Mouse (Mus musculus) mammary gland, adult 2 months (tissue): ENCODE data around the gene Cdc5l. TPM values are rescaled to one million over a fixed set of nuclear protein-coding genes. Genes with fewer than 3 reads are reported as not detected.

Source experiments
- polyA plus RNA-seq: library from polyadenylated mRNA; depleted of rRNA; stranded (reverse); fragments of >200 nt; gene quantifications from 2 replicates; pipeline ENCODE4 v1.2.3, GENCODE M21; 2012; ENCODE audit warnings: low replicate concordance; rRNA removed

The Cdc5l gene
- 5.2 and 11.8 TPM in 2 replicates for polyA plus RNA-seq

DNA sequence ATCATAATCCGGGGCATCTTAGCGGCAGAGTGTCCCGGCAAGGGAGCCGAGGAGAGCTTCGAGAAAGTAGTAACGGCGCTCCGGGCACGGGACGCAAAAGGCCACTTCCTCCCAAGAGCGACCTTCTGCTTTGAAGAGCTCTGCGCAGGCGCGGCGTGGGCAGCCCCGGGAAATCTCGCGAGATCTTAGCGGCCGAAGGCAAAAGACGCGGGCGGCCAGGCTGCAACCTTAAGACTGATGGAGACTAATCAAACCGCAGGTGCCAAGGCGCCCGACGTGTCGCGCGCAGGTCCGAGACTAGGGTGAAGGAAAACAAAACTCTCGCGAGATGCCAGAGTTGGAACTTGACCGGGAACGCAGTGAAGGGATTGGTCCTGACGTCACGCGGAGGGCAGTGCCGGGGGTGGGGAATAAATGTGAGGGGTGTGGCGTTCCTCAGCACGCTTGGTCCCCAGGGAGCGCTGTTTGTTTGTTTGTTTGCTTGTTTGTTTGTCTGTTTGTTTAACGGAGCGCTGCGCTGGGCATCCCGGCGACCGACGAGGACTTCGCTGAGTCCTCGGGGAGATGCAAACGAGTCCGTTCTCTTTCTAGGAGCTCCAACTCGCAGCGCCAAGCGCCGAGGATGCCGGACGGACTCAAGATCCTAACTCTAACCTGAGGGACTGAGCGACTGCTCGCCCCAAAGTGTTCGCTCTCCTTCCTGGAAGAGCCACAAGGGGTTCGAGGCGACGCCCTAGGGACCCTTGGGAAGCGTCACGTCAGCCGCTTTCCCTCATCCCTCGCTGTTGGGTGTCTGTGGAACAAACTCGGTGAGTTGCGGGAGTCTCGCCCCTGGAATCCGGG lies at the start of gene Cdc5l:
Gene Cdc5l, minus strand, starts transcription at position 319 of the 843 bp plus-strand sequence.

GRCm38 (mm10) chr17:45474669-45475465 lies 41.3 kb upstream of the Cdc5l start, which contains the start of gene Spats1:
Gene Spats1, minus strand, starts transcription at chr17:45475415.

Other genes with a start within 250 kb of the Cdc5l start
- not detected in 2 replicates for gene Spats1, start 41.7 kb upstream of the Cdc5l start, polyA plus RNA-seq
- gene Aars2, start 73.1 kb upstream of the Cdc5l start, polyA plus RNA-seq = 15.0 and 22.0 TPM in 2 replicates
- 0.39 and 0.62 TPM in 2 replicates for gene Tcte1, start 89.7 kb upstream of the Cdc5l start, polyA plus RNA-seq
- 0.53 and 1.3 TPM in 2 replicates for gene Tmem151b, start 115.9 kb upstream of the Cdc5l start, polyA plus RNA-seq
- gene Nfkbie, start 122.0 kb upstream of the Cdc5l start, polyA plus RNA-seq = 18.5 and 44.8 TPM in 2 replicates
- gene Slc35b2, start 130.1 kb upstream of the Cdc5l start, polyA plus RNA-seq = 111 and 198 TPM in 2 replicates
- gene Hsp90ab1, start 139.5 kb upstream of the Cdc5l start, polyA plus RNA-seq = 246 and 387 TPM in 2 replicates
- 166 and 209 TPM in 2 replicates for gene Slc29a1, start 165.9 kb upstream of the Cdc5l start, polyA plus RNA-seq
- gene Mymx, start 168.4 kb upstream of the Cdc5l start, polyA plus RNA-seq = not detected in 2 replicates
- not detected in 2 replicates for gene Capn11, start 225.6 kb upstream of the Cdc5l start, polyA plus RNA-seq